24 mouse cellular contexts compared by ENCODE assay signal in the genomic region with DNA sequence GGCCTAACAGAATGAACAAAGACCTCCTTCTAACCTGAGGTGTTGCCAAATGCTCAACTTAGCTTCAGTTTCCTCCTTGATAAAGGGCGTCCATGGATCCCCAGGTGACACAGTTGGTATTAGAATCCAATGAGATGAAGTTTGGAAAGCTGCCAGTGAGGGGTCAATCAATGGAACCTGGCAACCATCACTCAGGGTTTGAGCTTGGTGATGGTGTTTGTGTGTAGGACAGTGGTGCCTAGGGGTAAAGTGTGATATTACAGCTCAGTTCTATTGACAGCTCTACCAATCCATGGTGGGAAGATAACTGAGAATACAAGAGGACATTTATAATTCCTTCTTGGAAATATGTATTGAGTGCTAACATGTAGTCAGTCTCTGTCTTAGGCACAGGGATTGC.
A peak's percentile ranks its signal among the peaks of the same experiment; 100 is the strongest.
DNase-seq lines count a peak whose midpoint lies in the region; ATAC-seq and TF ChIP-seq lines count a peak whose summit lies in the region.
"Had no signal": no experiment of that assay in that cellular context is flagged by ENCODE, and none has a peak within 500 bp of the region (broad histone marks: within the 10 kb centered on the region; RNA-seq: fewer than 3 reads in every experiment).

No protein-coding gene starts in this region.

- no peaks in the 10 kb centered on the region for H3K27me3 ChIP-seq in liver, postnatal 0 days (ENCODE audit: insufficient read depth, low read length)
- no peaks in the 10 kb centered on the region for H3K27me3 ChIP-seq in liver, embryonic 11.5 days (replicated peaks; ENCODE audit: control insufficient read depth, insufficient read depth, low read length)

- no peak for TF ChIP-seq EP300 in liver, postnatal 0 days (IDR thresholded peaks at IDR 0.05; ENCODE audit: low read depth)

- H3K9me3 ChIP-seq in liver, postnatal 0 days (ENCODE audit: low read length) = no peaks in the 10 kb centered on the region
- H3K9me3 ChIP-seq in liver, embryonic 11.5 days (ENCODE audit: control insufficient read depth, low read length) = no peaks in the 10 kb centered on the region
- H3K9me3 ChIP-seq: embryonic facial prominence, embryonic 13.5 days; heart, embryonic 15.5 days; midbrain, embryonic 12.5 days had no signal

- no peak overlapping the region for H3K4me3 ChIP-seq in liver, postnatal 0 days (ENCODE audit: low read depth, low read length)
- no peak overlapping the region for H3K4me3 ChIP-seq in liver, embryonic 11.5 days (ENCODE audit: low read depth, low read length)
- H3K4me3 ChIP-seq: embryonic facial prominence, embryonic 13.5 days; erythroblast, embryonic 14.5 days; heart, embryonic 15.5 days; midbrain, embryonic 12.5 days had no signal

- H3K27ac ChIP-seq in liver, postnatal 0 days (ENCODE audit: low read depth) = no peak overlapping the region
- H3K27ac ChIP-seq in liver, embryonic 11.5 days (ENCODE audit: low read depth, low read length) = no peak overlapping the region
- H3K27ac ChIP-seq: embryonic facial prominence, embryonic 13.5 days; heart, embryonic 15.5 days; kidney, postnatal 0 days; midbrain, embryonic 12.5 days had no signal

- no peaks in the 10 kb centered on the region for H3K36me3 ChIP-seq in liver, postnatal 0 days (replicated peaks; ENCODE audit: insufficient read depth, low read length)
- H3K36me3 ChIP-seq in liver, embryonic 11.5 days (ENCODE audit: control insufficient read depth, insufficient read depth, low read length) = no peaks in the 10 kb centered on the region
- H3K36me3 ChIP-seq: embryonic facial prominence, embryonic 13.5 days; heart, embryonic 15.5 days; midbrain, embryonic 12.5 days had no signal

- no peak overlapping the region for H3K9ac ChIP-seq in liver, postnatal 0 days (replicated peaks)
- no peak overlapping the region for H3K9ac ChIP-seq in liver, embryonic 11.5 days (ENCODE audit: low read depth, low read length)
- H3K9ac ChIP-seq: embryonic facial prominence, embryonic 13.5 days; heart, embryonic 15.5 days; midbrain, embryonic 12.5 days had no signal

- no peak for ATAC-seq in liver, postnatal 0 days
- no peak for ATAC-seq in liver, embryonic 11.5 days (replicated peaks; ENCODE audit: low FRiP score)
- no peak for ATAC-seq in megakaryocyte-erythroid progenitor cell, adult 5-6 weeks (replicated peaks; ENCODE audit: low FRiP score, low TSS enrichment, poor library complexity, severe bottlenecking)
- ATAC-seq: forebrain, embryonic 16.5 days; hindbrain, embryonic 16.5 days; Patski had no signal

- DNase-seq in cerebellum, postnatal 10 days = peak; percentile 57 to 69
- no peak for DNase-seq in cerebellum, adult 8-10 months
- peak; percentile 18 for DNase-seq in kidney, adult 9 months
- no peak for DNase-seq in kidney, postnatal 25 days
- DNase-seq in liver, postnatal 0 days = peak; percentile 49
- no peak for DNase-seq in liver, embryonic 11.5 days (ENCODE audit: low spot score)
- DNase-seq: adrenal gland, postnatal 10 days; cerebellum, adult 11-12 months; kidney, adult 18-20 months; layer of hippocampus, postnatal 36 days; liver; lung, adult 18-20 months; lung, postnatal 14 days; thymus, adult 2 months; thymus, postnatal 36 days had no signal

- TF ChIP-seq CTCF in liver, postnatal 0 days (IDR thresholded peaks at IDR 0.05; ENCODE audit: low read depth) = peak; percentile 30; the same call in 1 of the 2 replicates

- 56% methylated on average over 1 of the region's 1 CpGs for WGBS in liver, postnatal 0 days (ENCODE audit: insufficient replicate concordance)
- 59% methylated on average over 1 of the region's 1 CpGs for WGBS in liver, embryonic 11.5 days

- H3K4me2 ChIP-seq in liver, postnatal 0 days (ENCODE audit: low read depth, low read length) = no peak overlapping the region
- no peak overlapping the region for H3K4me2 ChIP-seq in liver, embryonic 11.5 days
- H3K4me2 ChIP-seq: embryonic facial prominence, embryonic 13.5 days; heart, embryonic 15.5 days; midbrain, embryonic 12.5 days had no signal

- H3K4me1 ChIP-seq in liver, postnatal 0 days (ENCODE audit: insufficient read depth) = peaks cover 6% of the 10 kb centered on the region
- H3K4me1 ChIP-seq in liver, embryonic 11.5 days (replicated peaks; ENCODE audit: control insufficient read depth, insufficient read depth, low read length) = no peaks in the 10 kb centered on the region
- H3K4me1 ChIP-seq: embryonic facial prominence, embryonic 13.5 days had no signal

Comparison
In these comparisons a context has a peak if more than half of its experiments do, and no peak if none do; other contexts are left out.
1. DNase-seq: peak in cerebellum, postnatal 10 days (2 of 2), kidney, adult 9 months (single experiment) and liver, postnatal 0 days (single experiment); none in cerebellum, adult 8-10 months (single experiment), kidney, postnatal 25 days (0 of 2) and liver, embryonic 11.5 days (single experiment).